Mouse (Mus musculus) embryonic fibroblast, embryonic 13.5 days (primary cell): Measurements from ENCODE around the gene 9230112D13Rik.

Experiments used
- CTCF ChIP-seq: IDR thresholded peaks from 2 replicates; pipeline ENCODE4 v1.5.1; 2011; ENCODE audit warnings: mild to moderate bottlenecking, control low read depth, low read length, moderate library complexity, borderline replicate concordance; ENCODE audit not compliant: insufficient read depth
- POLR2A ChIP-seq: IDR thresholded peaks from 2 replicates; pipeline ENCODE4 v1.6.1; 2011; ENCODE audit warnings: low read depth, mild to moderate bottlenecking, control low read depth, low read length, moderate library complexity

- peak; percentile 42; the same call in 1 of the 2 replicates for TF ChIP-seq CTCF
- no peak for TF ChIP-seq POLR2A
These were observed 47.7 kb upstream of the 9230112D13Rik start for GRCm38 (mm10) chr14:34570294-34570693.
